Mouse (Mus musculus): Measurements from ENCODE around the gene Lats2. TPM values are rescaled to one million over a fixed set of nuclear protein-coding genes. Genes with fewer than 3 reads are reported as not detected.

Lats2 gene
- polyA plus RNA-seq, 1 experiment from 2014 or later, result 20.5 TPM

GRCm38 (mm10) chr14:57729975-57730499 lies 28.2 kb downstream of the Lats2 start:
- peaks cover 25% of the 10 kb centered on the region for H3K4me1 ChIP-seq (replicated peaks; ENCODE audit: control insufficient read depth, insufficient read depth, low read length)
- H3K9me3 ChIP-seq (ENCODE audit: control insufficient read depth, low read length), result no peaks in the 10 kb centered on the region; the same call in 1 of the 2 replicates
- H3K4me2 ChIP-seq (ENCODE audit: low read length), result no peak overlapping the region
- H3K27me3 ChIP-seq (replicated peaks; ENCODE audit: control insufficient read depth, insufficient read depth, low read length), result no peaks in the 10 kb centered on the region
- DNase-seq (ENCODE audit: low spot score), result peak; percentile 63
- no peak overlapping the region for H3K4me3 ChIP-seq (ENCODE audit: low read depth, low read length)
- WGBS, result 49% methylated on average over 5 of the region's 5 CpGs
- no peak overlapping the region for H3K9ac ChIP-seq (ENCODE audit: low read length)
- H3K36me3 ChIP-seq (ENCODE audit: control insufficient read depth, insufficient read depth, low read length), result 0 out of 2 replicates have a peak, but pooled peaks cover 9% of the 10 kb centered on the region
- peak overlapping the region; percentile 39; the same call in 1 of the 2 replicates for H3K27ac ChIP-seq (ENCODE audit: low read depth)
- ATAC-seq (replicated peaks; ENCODE audit: low FRiP score, low TSS enrichment, low read depth), result peak; percentile 74; the same call in 1 of the 2 replicates

- peak overlapping the region; percentile 39; the same call in 1 of the 2 replicates for H3K27ac ChIP-seq (ENCODE audit: low read depth)
- H3K36me3 ChIP-seq (ENCODE audit: control insufficient read depth, insufficient read depth, low read length), result 0 out of 2 replicates have a peak, but pooled peaks cover 9% of the 10 kb centered on the region
- peaks cover 21% of the 10 kb centered on the region for H3K4me1 ChIP-seq (replicated peaks; ENCODE audit: control insufficient read depth, insufficient read depth, low read length)
- no peaks in the 10 kb centered on the region; the same call in 1 of the 2 replicates for H3K9me3 ChIP-seq (ENCODE audit: control insufficient read depth, low read length)
- DNase-seq (ENCODE audit: low spot score) (no peak), ATAC-seq (replicated peaks; ENCODE audit: low FRiP score, low TSS enrichment, low read depth) (no peak)
- no peak overlapping the region for H3K4me3 ChIP-seq (ENCODE audit: low read depth, low read length)
- WGBS, result 75% methylated on average over 8 of the region's 8 CpGs
- no peak overlapping the region for H3K4me2 ChIP-seq (ENCODE audit: low read length)
- no peaks in the 10 kb centered on the region for H3K27me3 ChIP-seq (replicated peaks; ENCODE audit: control insufficient read depth, insufficient read depth, low read length)
- no peak overlapping the region for H3K9ac ChIP-seq (ENCODE audit: low read length)
Observed at GRCm38 (mm10) chr14:57729364-57729763, 28.8 kb downstream of the Lats2 start.

GRCm38 (mm10) chr14:57726172-57726571 lies 32.0 kb downstream of the Lats2 start:
- 74% methylated on average over 8 of the region's 8 CpGs for WGBS
- DNase-seq (ENCODE audit: low spot score) (no peak), ATAC-seq (replicated peaks; ENCODE audit: low FRiP score, low TSS enrichment, low read depth) (no peak)
- H3K36me3 ChIP-seq (ENCODE audit: control insufficient read depth, insufficient read depth, low read length), result peaks cover 28% of the 10 kb centered on the region
- no peak overlapping the region for H3K9ac ChIP-seq (ENCODE audit: low read length)
- no peaks in the 10 kb centered on the region; the same call in 1 of the 2 replicates for H3K9me3 ChIP-seq (ENCODE audit: control insufficient read depth, low read length)
- no peak overlapping the region for H3K4me2 ChIP-seq (ENCODE audit: low read length)
- H3K4me1 ChIP-seq (replicated peaks; ENCODE audit: control insufficient read depth, insufficient read depth, low read length), result peaks cover 15% of the 10 kb centered on the region; the same call in 1 of the 2 replicates
- no peak overlapping the region for H3K4me3 ChIP-seq (ENCODE audit: low read depth, low read length)
- no peaks in the 10 kb centered on the region for H3K27me3 ChIP-seq (replicated peaks; ENCODE audit: control insufficient read depth, insufficient read depth, low read length)
- no peak overlapping the region for H3K27ac ChIP-seq (ENCODE audit: low read depth)

- no peak overlapping the region for H3K27ac ChIP-seq (ENCODE audit: low read depth)
- H3K4me1 ChIP-seq (replicated peaks; ENCODE audit: control insufficient read depth, insufficient read depth, low read length), result peaks cover 1% of the 10 kb centered on the region; the same call in 1 of the 2 replicates
- WGBS, result 68% methylated on average over 4 of the region's 4 CpGs
- no peak overlapping the region for H3K4me2 ChIP-seq (ENCODE audit: low read length)
- no peak overlapping the region for H3K4me3 ChIP-seq (ENCODE audit: low read depth, low read length)
- DNase-seq (ENCODE audit: low spot score) (no peak), ATAC-seq (replicated peaks; ENCODE audit: low FRiP score, low TSS enrichment, low read depth) (no peak)
- no peaks in the 10 kb centered on the region; the same call in 1 of the 2 replicates for H3K9me3 ChIP-seq (ENCODE audit: control insufficient read depth, low read length)
- peaks cover 29% of the 10 kb centered on the region for H3K36me3 ChIP-seq (ENCODE audit: control insufficient read depth, insufficient read depth, low read length)
- H3K27me3 ChIP-seq (replicated peaks; ENCODE audit: control insufficient read depth, insufficient read depth, low read length), result no peaks in the 10 kb centered on the region
- H3K9ac ChIP-seq (ENCODE audit: low read length), result no peak overlapping the region
Observed at GRCm38 (mm10) chr14:57724473-57724872, 33.7 kb downstream of the Lats2 start.

- peaks cover 31% of the 10 kb centered on the region for H3K36me3 ChIP-seq (ENCODE audit: control insufficient read depth, insufficient read depth, low read length)
- DNase-seq (ENCODE audit: low spot score) (no peak), ATAC-seq (replicated peaks; ENCODE audit: low FRiP score, low TSS enrichment, low read depth) (no peak)
- H3K9ac ChIP-seq (ENCODE audit: low read length), result no peak overlapping the region
- no peaks in the 10 kb centered on the region for H3K9me3 ChIP-seq (ENCODE audit: control insufficient read depth, low read length)
- H3K4me3 ChIP-seq (ENCODE audit: low read depth, low read length), result no peak overlapping the region
- H3K27me3 ChIP-seq (replicated peaks; ENCODE audit: control insufficient read depth, insufficient read depth, low read length), result no peaks in the 10 kb centered on the region
- WGBS, result 77% methylated on average over 4 of the region's 4 CpGs
- H3K4me2 ChIP-seq (ENCODE audit: low read length), result no peak overlapping the region
- H3K27ac ChIP-seq (ENCODE audit: low read depth), result no peak overlapping the region
- H3K4me1 ChIP-seq (replicated peaks; ENCODE audit: control insufficient read depth, insufficient read depth, low read length), result no peaks in the 10 kb centered on the region
Observed at GRCm38 (mm10) chr14:57718245-57718644, 39.9 kb downstream of the Lats2 start.

GRCm38 (mm10) chr14:57716601-57717245 lies 41.5 kb downstream of the Lats2 start:
- H3K9ac ChIP-seq (ENCODE audit: low read length), result no peak overlapping the region
- no peaks in the 10 kb centered on the region for H3K27me3 ChIP-seq (replicated peaks; ENCODE audit: control insufficient read depth, insufficient read depth, low read length)
- H3K36me3 ChIP-seq (ENCODE audit: control insufficient read depth, insufficient read depth, low read length), result peaks cover 22% of the 10 kb centered on the region
- 90% methylated on average over 4 of the region's 4 CpGs for WGBS
- H3K27ac ChIP-seq (ENCODE audit: low read depth), result no peak overlapping the region
- H3K4me3 ChIP-seq (ENCODE audit: low read depth, low read length), result no peak overlapping the region
- no peak overlapping the region for H3K4me2 ChIP-seq (ENCODE audit: low read length)
- ATAC-seq (replicated peaks; ENCODE audit: low FRiP score, low TSS enrichment, low read depth), result no peak
- H3K9me3 ChIP-seq (ENCODE audit: control insufficient read depth, low read length), result no peaks in the 10 kb centered on the region
- no peak for DNase-seq (ENCODE audit: low spot score)
- H3K4me1 ChIP-seq (replicated peaks; ENCODE audit: control insufficient read depth, insufficient read depth, low read length), result no peaks in the 10 kb centered on the region

- Histone ChIP-seq H3K27me3 (replicated peaks; ENCODE audit: control insufficient read depth, insufficient read depth, low read length) (no peaks in the 10 kb centered on the region), H3K4me1 (replicated peaks; ENCODE audit: control insufficient read depth, insufficient read depth, low read length) (peaks cover 12% of the 10 kb centered on the region; the same call in 1 of the 2 replicates), H3K4me2 (ENCODE audit: low read length) (no peak overlapping the region), H3K9ac (ENCODE audit: low read length) (no peak overlapping the region), H3K27ac (ENCODE audit: low read depth) (no peak overlapping the region), H3K36me3 (ENCODE audit: control insufficient read depth, insufficient read depth, low read length) (peaks cover 14% of the 10 kb centered on the region), H3K4me3 (ENCODE audit: low read depth, low read length) (no peak overlapping the region), H3K9me3 (ENCODE audit: control insufficient read depth, low read length) (no peaks in the 10 kb centered on the region)
- no peak for DNase-seq (ENCODE audit: low spot score)
- no peak for ATAC-seq (replicated peaks; ENCODE audit: low FRiP score, low TSS enrichment, low read depth)
- 88% methylated on average over 1 of the region's 1 CpGs for WGBS
Observed at GRCm38 (mm10) chr14:57712884-57713283, 45.3 kb downstream of the Lats2 start.

- no peak for DNase-seq (ENCODE audit: low spot score)
- 83% methylated on average over 6 of the region's 6 CpGs for WGBS
- no peak for ATAC-seq (replicated peaks; ENCODE audit: low FRiP score, low TSS enrichment, low read depth)
- H3K27ac ChIP-seq (ENCODE audit: low read depth), result no peak overlapping the region
- H3K4me3 ChIP-seq (ENCODE audit: low read depth, low read length), result no peak overlapping the region
- peaks cover 6% of the 10 kb centered on the region; the same call in 1 of the 2 replicates for H3K36me3 ChIP-seq (ENCODE audit: control insufficient read depth, insufficient read depth, low read length)
- H3K27me3 ChIP-seq (replicated peaks; ENCODE audit: control insufficient read depth, insufficient read depth, low read length), result no peaks in the 10 kb centered on the region
- no peak overlapping the region for H3K9ac ChIP-seq (ENCODE audit: low read length)
- H3K4me1 ChIP-seq (replicated peaks; ENCODE audit: control insufficient read depth, insufficient read depth, low read length), result peaks cover 15% of the 10 kb centered on the region; the same call in 1 of the 2 replicates
- H3K9me3 ChIP-seq (ENCODE audit: control insufficient read depth, low read length), result no peaks in the 10 kb centered on the region
- H3K4me2 ChIP-seq (ENCODE audit: low read length), result no peak overlapping the region
Observed at GRCm38 (mm10) chr14:57711059-57711458, 47.1 kb downstream of the Lats2 start.
